Mouse (Mus musculus): ENCODE data around the gene Ccl1. TPM values are rescaled to one million over a fixed set of nuclear protein-coding genes. Genes with fewer than 3 reads are reported as not detected.

Gene Ccl1
- polyA plus RNA-seq, 1 experiment from 2014 or later, result not detected

DNA sequence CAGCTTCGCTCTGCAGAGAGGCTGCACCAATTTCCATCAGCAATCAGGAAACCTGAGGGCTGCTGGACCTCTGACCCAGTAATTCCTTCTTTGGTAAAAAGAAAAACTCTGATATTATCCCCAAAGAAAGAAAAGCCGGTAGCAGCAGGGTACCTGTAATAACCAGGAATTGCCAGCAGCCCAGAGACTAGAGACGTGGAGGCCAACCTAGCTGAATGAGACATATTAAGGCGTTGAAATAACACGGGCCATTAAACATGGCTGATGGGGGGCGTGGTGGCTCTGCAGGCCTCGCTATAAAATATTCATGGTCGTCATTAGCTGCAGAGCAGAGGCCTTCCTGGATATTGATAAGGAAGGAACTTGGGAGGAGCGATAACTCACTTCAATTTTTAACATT lies 78.5 kb downstream of the Ccl1 start:
- no peak overlapping the region for H3K4me3 ChIP-seq (ENCODE audit: low read depth, low read length)
- peaks cover 5% of the 10 kb centered on the region; the same call in 1 of the 2 replicates for H3K27me3 ChIP-seq (replicated peaks; ENCODE audit: control insufficient read depth, insufficient read depth, low read length)
- ATAC-seq (replicated peaks; ENCODE audit: low FRiP score) (no peak), DNase-seq (ENCODE audit: low spot score) (no peak)
- H3K9me3 ChIP-seq (ENCODE audit: control insufficient read depth, low read length), result no peaks in the 10 kb centered on the region
- H3K4me1 ChIP-seq (replicated peaks; ENCODE audit: control insufficient read depth, insufficient read depth, low read length), result no peaks in the 10 kb centered on the region
- H3K4me2 ChIP-seq, result no peak overlapping the region
- H3K36me3 ChIP-seq (ENCODE audit: control insufficient read depth, insufficient read depth, low read length), result no peaks in the 10 kb centered on the region
- H3K9ac ChIP-seq (ENCODE audit: low read depth, low read length), result no peak overlapping the region
- 75% methylated on average over 9 of the region's 9 CpGs for WGBS
- H3K27ac ChIP-seq (ENCODE audit: low read depth, low read length), result no peak overlapping the region

DNA sequence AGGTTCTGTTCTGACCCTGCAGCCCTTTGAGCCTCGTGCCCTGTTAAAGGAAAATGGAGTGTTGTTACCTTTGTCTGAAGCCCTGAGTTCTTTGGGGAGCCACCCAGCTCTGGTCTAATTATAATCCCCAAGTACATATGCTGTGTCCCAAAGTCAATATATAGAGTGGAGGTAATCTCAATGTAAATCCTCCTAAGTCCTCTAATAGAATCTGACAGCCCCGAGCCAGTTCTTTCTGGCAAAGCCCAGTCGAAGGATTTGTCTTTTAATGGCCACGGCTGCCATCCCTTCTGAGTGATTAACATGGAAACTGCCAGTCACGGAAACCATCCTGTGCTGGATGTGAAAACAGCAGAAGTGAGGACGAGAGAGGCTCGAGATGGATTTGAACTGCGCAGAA lies 79.6 kb downstream of the Ccl1 start:
- Histone ChIP-seq H3K9me3 (ENCODE audit: control insufficient read depth, low read length) (no peaks in the 10 kb centered on the region), H3K27me3 (replicated peaks; ENCODE audit: control insufficient read depth, insufficient read depth, low read length) (no peaks in the 10 kb centered on the region), H3K4me1 (replicated peaks; ENCODE audit: control insufficient read depth, insufficient read depth, low read length) (no peaks in the 10 kb centered on the region), H3K27ac (ENCODE audit: low read depth, low read length) (no peak overlapping the region), H3K4me3 (ENCODE audit: low read depth, low read length) (no peak overlapping the region), H3K4me2 (no peak overlapping the region), H3K9ac (ENCODE audit: low read depth, low read length) (no peak overlapping the region), H3K36me3 (ENCODE audit: control insufficient read depth, insufficient read depth, low read length) (no peaks in the 10 kb centered on the region)
- WGBS, result 75% methylated on average over 8 of the region's 8 CpGs
- DNase-seq (ENCODE audit: low spot score) (no peak), ATAC-seq (replicated peaks; ENCODE audit: low FRiP score) (no peak)

DNA sequence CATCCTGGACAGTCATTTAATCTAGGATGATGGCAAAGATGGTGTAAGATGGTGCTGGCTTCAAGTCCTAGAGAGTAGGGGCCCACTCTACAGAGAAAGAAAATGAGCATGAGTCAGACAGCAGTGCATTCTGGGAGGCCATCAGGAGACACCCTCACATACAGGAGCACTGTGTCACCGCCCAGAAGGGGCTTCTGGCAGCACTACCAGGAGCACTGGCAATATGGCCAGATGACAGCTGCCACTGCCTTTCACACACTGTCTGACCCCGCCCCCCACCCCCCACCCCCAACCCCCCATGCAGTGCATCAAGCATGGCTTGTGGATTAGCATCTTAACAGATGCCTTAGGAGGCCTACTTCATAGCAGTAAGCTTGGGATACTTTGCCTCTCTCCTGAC lies 89.0 kb downstream of the Ccl1 start:
- H3K27ac ChIP-seq (ENCODE audit: low read depth, low read length), result no peak overlapping the region
- DNase-seq (ENCODE audit: low spot score) (no peak), ATAC-seq (replicated peaks; ENCODE audit: low FRiP score) (no peak)
- WGBS, result 61% methylated on average over 2 of the region's 2 CpGs
- no peaks in the 10 kb centered on the region for H3K36me3 ChIP-seq (ENCODE audit: control insufficient read depth, insufficient read depth, low read length)
- no peaks in the 10 kb centered on the region for H3K9me3 ChIP-seq (ENCODE audit: control insufficient read depth, low read length)
- H3K9ac ChIP-seq (ENCODE audit: low read depth, low read length), result no peak overlapping the region
- no peaks in the 10 kb centered on the region for H3K4me1 ChIP-seq (replicated peaks; ENCODE audit: control insufficient read depth, insufficient read depth, low read length)
- no peaks in the 10 kb centered on the region for H3K27me3 ChIP-seq (replicated peaks; ENCODE audit: control insufficient read depth, insufficient read depth, low read length)
- H3K4me3 ChIP-seq (ENCODE audit: low read depth, low read length), result no peak overlapping the region
- no peak overlapping the region for H3K4me2 ChIP-seq

DNA sequence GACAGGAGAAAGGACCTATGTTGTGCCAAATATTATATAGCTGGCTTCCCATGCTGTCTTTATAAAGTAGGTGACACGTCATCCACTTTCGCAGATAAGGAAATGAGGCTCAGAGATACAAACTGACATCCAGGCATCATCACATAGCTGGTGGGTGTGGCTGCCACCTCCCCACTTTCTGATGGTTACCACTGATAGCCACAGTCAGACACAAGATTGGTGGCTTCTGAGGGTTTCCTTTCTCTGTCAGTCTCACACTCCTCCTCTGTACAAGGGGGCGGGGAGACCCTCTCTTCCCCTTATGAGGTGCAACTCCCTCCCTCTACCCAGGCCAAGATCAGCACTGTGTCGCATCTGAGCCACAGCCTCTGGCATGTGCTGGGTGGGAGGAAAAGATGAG lies 91.1 kb downstream of the Ccl1 start:
- H3K27me3 ChIP-seq (replicated peaks; ENCODE audit: control insufficient read depth, insufficient read depth, low read length), result no peaks in the 10 kb centered on the region
- H3K36me3 ChIP-seq (ENCODE audit: control insufficient read depth, insufficient read depth, low read length), result no peaks in the 10 kb centered on the region
- no peaks in the 10 kb centered on the region for H3K4me1 ChIP-seq (replicated peaks; ENCODE audit: control insufficient read depth, insufficient read depth, low read length)
- DNase-seq (ENCODE audit: low spot score) (no peak), ATAC-seq (replicated peaks; ENCODE audit: low FRiP score) (no peak)
- H3K9me3 ChIP-seq (ENCODE audit: control insufficient read depth, low read length), result no peaks in the 10 kb centered on the region
- no peak overlapping the region for H3K9ac ChIP-seq (ENCODE audit: low read depth, low read length)
- no peak overlapping the region for H3K4me2 ChIP-seq
- 35% methylated on average over 4 of the region's 4 CpGs for WGBS
- no peak overlapping the region for H3K27ac ChIP-seq (ENCODE audit: low read depth, low read length)
- no peak overlapping the region for H3K4me3 ChIP-seq (ENCODE audit: low read depth, low read length)

DNA sequence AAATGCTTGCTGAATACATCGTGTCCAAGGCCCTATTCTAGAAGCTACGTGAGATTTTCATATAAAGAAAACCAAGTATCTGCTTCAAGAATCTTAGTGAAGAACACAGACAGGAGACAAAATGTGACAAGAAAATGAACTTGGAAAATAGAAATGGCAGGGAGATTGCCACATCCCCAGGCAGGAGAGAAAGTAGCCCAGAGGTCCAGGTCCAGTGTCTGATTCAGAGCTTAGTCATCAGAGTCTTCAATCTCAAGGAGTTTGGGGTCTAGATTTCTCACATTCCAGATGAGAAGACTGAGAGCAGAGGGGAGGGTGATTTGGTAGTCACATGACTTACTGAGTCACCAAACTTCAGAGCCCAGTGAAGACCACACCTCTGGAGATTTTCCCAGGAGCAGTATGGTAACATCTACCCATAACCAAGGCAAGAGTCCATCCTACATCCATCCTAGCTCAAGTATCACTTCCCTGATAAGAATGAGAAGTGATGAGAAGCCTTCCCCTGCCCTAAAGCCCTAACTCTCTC lies 98.5 kb downstream of the Ccl1 start:
- DNase-seq (ENCODE audit: low spot score) (no peak), ATAC-seq (replicated peaks; ENCODE audit: low FRiP score) (no peak)
- Histone ChIP-seq H3K9me3 (ENCODE audit: control insufficient read depth, low read length) (no peaks in the 10 kb centered on the region), H3K4me3 (ENCODE audit: low read depth, low read length) (no peak overlapping the region), H3K36me3 (ENCODE audit: control insufficient read depth, insufficient read depth, low read length) (no peaks in the 10 kb centered on the region), H3K9ac (ENCODE audit: low read depth, low read length) (no peak overlapping the region), H3K4me1 (replicated peaks; ENCODE audit: control insufficient read depth, insufficient read depth, low read length) (no peaks in the 10 kb centered on the region), H3K27ac (ENCODE audit: low read depth, low read length) (no peak overlapping the region), H3K27me3 (replicated peaks; ENCODE audit: control insufficient read depth, insufficient read depth, low read length) (no peaks in the 10 kb centered on the region), H3K4me2 (no peak overlapping the region)
- WGBS, result 80% methylated on average over 2 of the region's 2 CpGs

DNA sequence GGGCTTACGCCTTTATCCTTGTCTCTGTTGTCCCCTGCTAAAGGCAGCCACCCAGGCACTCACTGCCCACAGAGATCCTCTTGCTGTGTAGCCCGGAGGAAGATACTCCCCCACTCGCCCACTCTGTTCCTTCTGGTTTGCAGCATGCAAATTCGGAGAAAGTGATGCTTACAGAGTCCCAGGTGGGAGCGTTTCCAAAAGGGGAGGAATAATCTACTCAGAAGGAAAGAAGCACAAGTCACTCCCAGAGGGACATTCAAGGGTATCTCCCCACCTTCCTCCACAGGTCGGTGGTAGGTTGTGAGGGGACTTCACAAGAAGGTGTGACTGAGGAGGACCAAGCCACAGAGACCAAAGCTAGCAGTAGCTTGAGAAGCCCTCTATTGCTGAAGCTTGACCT lies 100.3 kb downstream of the Ccl1 start:
- WGBS, result 87% methylated on average over 6 of the region's 6 CpGs
- ATAC-seq (replicated peaks; ENCODE audit: low FRiP score) (no peak), DNase-seq (ENCODE audit: low spot score) (no peak)
- Histone ChIP-seq H3K4me3 (ENCODE audit: low read depth, low read length) (no peak overlapping the region), H3K27me3 (replicated peaks; ENCODE audit: control insufficient read depth, insufficient read depth, low read length) (no peaks in the 10 kb centered on the region), H3K36me3 (ENCODE audit: control insufficient read depth, insufficient read depth, low read length) (no peaks in the 10 kb centered on the region), H3K27ac (ENCODE audit: low read depth, low read length) (no peak overlapping the region), H3K4me1 (replicated peaks; ENCODE audit: control insufficient read depth, insufficient read depth, low read length) (no peaks in the 10 kb centered on the region), H3K9ac (ENCODE audit: low read depth, low read length) (no peak overlapping the region), H3K4me2 (no peak overlapping the region), H3K9me3 (ENCODE audit: control insufficient read depth, low read length) (no peaks in the 10 kb centered on the region)

DNA sequence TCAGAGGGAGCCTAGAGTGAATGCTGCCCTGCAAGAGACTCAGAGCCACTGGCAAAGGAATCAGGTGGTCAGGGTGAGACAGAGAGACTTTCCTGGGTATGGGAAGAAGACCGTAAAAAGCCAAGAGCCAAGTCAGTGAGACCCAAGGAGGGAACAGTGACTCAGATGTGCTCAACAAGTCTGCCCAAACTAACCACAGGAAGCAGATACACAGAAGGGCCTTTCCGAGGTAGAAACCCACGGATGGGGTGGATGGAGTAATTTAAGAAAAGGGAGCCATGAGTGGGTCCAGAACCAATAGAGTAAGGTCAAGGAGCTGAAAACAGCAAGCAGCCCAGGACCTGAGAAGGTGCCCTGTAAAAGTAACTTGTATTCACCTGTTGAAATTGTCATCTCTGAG lies 101.8 kb downstream of the Ccl1 start:
- no peak for ATAC-seq (replicated peaks; ENCODE audit: low FRiP score)
- no peaks in the 10 kb centered on the region for H3K27me3 ChIP-seq (replicated peaks; ENCODE audit: control insufficient read depth, insufficient read depth, low read length)
- H3K4me3 ChIP-seq (ENCODE audit: low read depth, low read length), result no peak overlapping the region
- H3K4me2 ChIP-seq, result no peak overlapping the region
- H3K27ac ChIP-seq (ENCODE audit: low read depth, low read length), result no peak overlapping the region
- H3K9me3 ChIP-seq (ENCODE audit: control insufficient read depth, low read length), result no peaks in the 10 kb centered on the region
- H3K36me3 ChIP-seq (ENCODE audit: control insufficient read depth, insufficient read depth, low read length), result no peaks in the 10 kb centered on the region
- WGBS, result 50% methylated on average over 3 of the region's 3 CpGs
- no peaks in the 10 kb centered on the region for H3K4me1 ChIP-seq (replicated peaks; ENCODE audit: control insufficient read depth, insufficient read depth, low read length)
- no peak for DNase-seq (ENCODE audit: low spot score)
- H3K9ac ChIP-seq (ENCODE audit: low read depth, low read length), result no peak overlapping the region

DNA sequence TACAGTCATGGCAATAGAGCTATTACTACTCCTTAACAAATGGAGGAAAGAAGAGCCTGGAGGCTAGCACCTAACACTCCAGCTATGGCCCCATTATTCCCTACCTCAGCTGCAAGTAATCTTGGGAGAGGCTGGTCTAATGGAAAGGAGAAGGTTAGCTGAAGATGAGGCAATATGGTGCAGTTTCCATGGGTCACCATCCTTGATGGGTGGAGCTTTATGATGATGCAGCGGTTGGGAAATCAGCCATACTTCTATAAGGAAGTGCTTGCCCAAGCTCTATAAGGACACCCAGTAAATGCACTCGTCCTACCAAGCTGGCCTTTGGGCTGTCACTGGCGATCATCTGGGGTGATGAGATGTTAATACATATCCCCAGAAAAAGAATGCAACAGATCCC lies 107.7 kb downstream of the Ccl1 start:
- Histone ChIP-seq H3K27ac (ENCODE audit: low read depth, low read length) (no peak overlapping the region), H3K4me2 (no peak overlapping the region), H3K9ac (ENCODE audit: low read depth, low read length) (no peak overlapping the region), H3K4me3 (ENCODE audit: low read depth, low read length) (no peak overlapping the region), H3K9me3 (ENCODE audit: control insufficient read depth, low read length) (no peaks in the 10 kb centered on the region), H3K27me3 (replicated peaks; ENCODE audit: control insufficient read depth, insufficient read depth, low read length) (no peaks in the 10 kb centered on the region), H3K4me1 (replicated peaks; ENCODE audit: control insufficient read depth, insufficient read depth, low read length) (no peaks in the 10 kb centered on the region), H3K36me3 (ENCODE audit: control insufficient read depth, insufficient read depth, low read length) (no peaks in the 10 kb centered on the region)
- 68% methylated on average over 3 of the region's 3 CpGs for WGBS
- no peak for DNase-seq (ENCODE audit: low spot score)
- ATAC-seq (replicated peaks; ENCODE audit: low FRiP score), result no peak

DNA sequence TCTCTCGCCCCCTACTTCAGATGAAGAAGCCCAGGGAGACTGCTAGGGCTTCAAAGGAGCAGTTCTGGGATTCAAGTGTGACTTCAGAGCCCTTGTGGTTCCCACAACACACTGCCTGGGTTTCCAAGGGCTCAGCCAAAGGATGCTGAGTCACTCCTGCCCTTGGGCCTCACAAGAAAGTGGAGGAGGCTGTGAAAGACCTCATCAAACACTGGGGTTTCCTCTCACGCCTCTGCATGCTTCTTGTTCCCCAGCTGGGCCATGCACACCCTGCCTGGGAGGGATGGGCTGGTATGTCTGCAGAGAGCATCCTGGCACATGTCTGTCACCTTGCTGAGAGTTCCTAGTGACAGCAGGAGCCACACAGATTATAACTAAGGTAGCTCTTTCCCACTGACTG lies 110.5 kb downstream of the Ccl1 start:
- Histone ChIP-seq H3K4me3 (ENCODE audit: low read depth, low read length) (no peak overlapping the region), H3K4me1 (replicated peaks; ENCODE audit: control insufficient read depth, insufficient read depth, low read length) (no peaks in the 10 kb centered on the region), H3K36me3 (ENCODE audit: control insufficient read depth, insufficient read depth, low read length) (no peaks in the 10 kb centered on the region), H3K9me3 (ENCODE audit: control insufficient read depth, low read length) (no peaks in the 10 kb centered on the region), H3K27ac (ENCODE audit: low read depth, low read length) (no peak overlapping the region), H3K9ac (ENCODE audit: low read depth, low read length) (no peak overlapping the region), H3K4me2 (no peak overlapping the region), H3K27me3 (replicated peaks; ENCODE audit: control insufficient read depth, insufficient read depth, low read length) (no peaks in the 10 kb centered on the region)
- no peak for ATAC-seq (replicated peaks; ENCODE audit: low FRiP score)
- 44% methylated on average over 2 of the region's 2 CpGs for WGBS
- DNase-seq (ENCODE audit: low spot score), result no peak

Measured in liver, embryonic 11.5 days (tissue).